Mouse (Mus musculus): ENCODE results near the gene Jade1.

- no peak for TF ChIP-seq POLR2A (IDR thresholded peaks at IDR 0.05; ENCODE audit: insufficient read depth, low read depth, low read length)
- no peak for TF ChIP-seq CTCF (IDR thresholded peaks at IDR 0.05)
- no peak for TF ChIP-seq EP300 (IDR thresholded peaks at IDR 0.05; ENCODE audit: insufficient read depth, low read depth, low read length)
Measured at GRCm38 (mm10) chr3:41609071-41609470, 53.5 kb downstream of the Jade1 start.

All from heart, adult 2 months (tissue).